11 mouse cellular contexts compared by ENCODE assay signal in genomic region chr11:116336393-116336792, GRCm38 (mm10). TPM values are rescaled to one million over a fixed set of nuclear protein-coding genes. Genes with fewer than 3 reads are reported as not detected.
A peak's percentile ranks its signal among the peaks of the same experiment; 100 is the strongest.
DNase-seq lines count a peak whose midpoint lies in the region; ATAC-seq and TF ChIP-seq lines count a peak whose summit lies in the region.
"Had no signal": no experiment of that assay in that cellular context is flagged by ENCODE, and none has a peak within 500 bp of the region (broad histone marks: within the 10 kb centered on the region; RNA-seq: fewer than 3 reads in every experiment).

No protein-coding gene starts in this region.

- no peak for ATAC-seq in heart, embryonic 12.5 days (ENCODE audit: insufficient number of reproducible peaks, low FRiP score)
- no peak for ATAC-seq in lung, embryonic 16.5 days (ENCODE audit: low read depth)
- no peak for ATAC-seq in hindbrain, postnatal 0 days
- no peak for ATAC-seq in neural tube, embryonic 12.5 days (ENCODE audit: low FRiP score, low read depth)

- H3K9ac ChIP-seq in heart, embryonic 12.5 days = no peak overlapping the region
- H3K9ac ChIP-seq in lung, embryonic 16.5 days (ENCODE audit: low read length) = no peak overlapping the region
- peak overlapping the region; percentile 13; the same call in 1 of the 2 replicates for H3K9ac ChIP-seq in hindbrain, postnatal 0 days (replicated peaks; ENCODE audit: low read length)
- peak overlapping the region; percentile 61; the same call in 1 of the 2 replicates for H3K9ac ChIP-seq in neural tube, embryonic 12.5 days

- H3K27me3 ChIP-seq in heart, embryonic 12.5 days (replicated peaks) = peaks cover 60% of the 10 kb centered on the region
- peaks cover 25% of the 10 kb centered on the region for H3K27me3 ChIP-seq in lung, embryonic 16.5 days (ENCODE audit: control insufficient read depth, insufficient read depth, low read depth, low read length)
- H3K27me3 ChIP-seq in hindbrain, postnatal 0 days (ENCODE audit: insufficient read depth, low read length) = no peaks in the 10 kb centered on the region
- peaks cover 21% of the 10 kb centered on the region for H3K27me3 ChIP-seq in neural tube, embryonic 12.5 days (replicated peaks)

- no peak overlapping the region for H3K27ac ChIP-seq in heart, embryonic 12.5 days (ENCODE audit: poor library complexity, severe bottlenecking)
- H3K27ac ChIP-seq in lung, embryonic 16.5 days (ENCODE audit: low read length) = no peak overlapping the region
- H3K27ac ChIP-seq in hindbrain, postnatal 0 days = peak overlapping the region; percentile 86
- no peak overlapping the region for H3K27ac ChIP-seq in neural tube, embryonic 12.5 days

- peak overlapping the region; percentile 99 for H3K4me2 ChIP-seq in heart, embryonic 12.5 days
- H3K4me2 ChIP-seq in lung, embryonic 16.5 days (ENCODE audit: low read depth, low read length) = peak overlapping the region; percentile 16
- peak overlapping the region; percentile 99 for H3K4me2 ChIP-seq in hindbrain, postnatal 0 days (ENCODE audit: low read depth, low read length)
- peak overlapping the region; percentile 96 for H3K4me2 ChIP-seq in neural tube, embryonic 12.5 days (replicated peaks)

- H3K4me3 ChIP-seq in heart, embryonic 12.5 days = no peak overlapping the region; the same call in 1 of the 2 replicates
- no peak overlapping the region; the same call in 1 of the 2 replicates for H3K4me3 ChIP-seq in lung, embryonic 16.5 days (ENCODE audit: low read length)
- H3K4me3 ChIP-seq in hindbrain, postnatal 0 days (ENCODE audit: low read length) = peak overlapping the region; percentile 49; the same call in 1 of the 2 replicates
- 0 out of 2 replicates have a peak overlapping the region, but pooled peaks have one; percentile 44 for H3K4me3 ChIP-seq in neural tube, embryonic 12.5 days

- DNase-seq in heart, postnatal 10 days = no peak
- DNase-seq in lung, adult 18-20 months = no peak
- DNase-seq in hindbrain, postnatal 0 days (ENCODE audit: low spot score) = peak; percentile 51
- no peak for DNase-seq in cerebellum, adult 18-20 months
- no peak for DNase-seq in urinary bladder, postnatal 4 days (ENCODE audit: low spot score in 2 of 2)

- H3K9me3 ChIP-seq in heart, embryonic 12.5 days (replicated peaks) = no peaks in the 10 kb centered on the region
- H3K9me3 ChIP-seq in lung, embryonic 16.5 days (ENCODE audit: control insufficient read depth, low read length) = no peaks in the 10 kb centered on the region
- H3K9me3 ChIP-seq in hindbrain, postnatal 0 days (ENCODE audit: low read length) = no peaks in the 10 kb centered on the region
- no peaks in the 10 kb centered on the region for H3K9me3 ChIP-seq in neural tube, embryonic 12.5 days

- 86% methylated on average over 4 of the region's 4 CpGs for WGBS in heart, embryonic 12.5 days
- WGBS in lung, embryonic 16.5 days = 82% methylated on average over 4 of the region's 4 CpGs
- WGBS in hindbrain, postnatal 0 days = 58% methylated on average over 4 of the region's 4 CpGs
- 88% methylated on average over 4 of the region's 4 CpGs for WGBS in neural tube, embryonic 12.5 days

- no peak for TF ChIP-seq CTCF in hindbrain, postnatal 0 days (IDR thresholded peaks at IDR 0.05; ENCODE audit: low read depth)

- intact Hi-C loops in heart, postnatal 10 days (cut with DNase I) = no loop called here

- no peaks in the 10 kb centered on the region for H3K36me3 ChIP-seq in heart, embryonic 12.5 days
- no peaks in the 10 kb centered on the region for H3K36me3 ChIP-seq in lung, embryonic 16.5 days (ENCODE audit: control insufficient read depth, insufficient read depth, low read length)
- H3K36me3 ChIP-seq in hindbrain, postnatal 0 days (ENCODE audit: insufficient read depth, low read length) = no peaks in the 10 kb centered on the region
- peaks cover 20% of the 10 kb centered on the region for H3K36me3 ChIP-seq in neural tube, embryonic 12.5 days

- H3K4me1 ChIP-seq in heart, embryonic 12.5 days (replicated peaks) = peaks cover 36% of the 10 kb centered on the region
- H3K4me1 ChIP-seq in lung, embryonic 16.5 days (replicated peaks; ENCODE audit: control insufficient read depth, insufficient read depth, low read length) = peaks cover 29% of the 10 kb centered on the region
- H3K4me1 ChIP-seq in hindbrain, postnatal 0 days (ENCODE audit: insufficient read depth, low read length) = peaks cover 22% of the 10 kb centered on the region
- peaks cover 55% of the 10 kb centered on the region for H3K4me1 ChIP-seq in neural tube, embryonic 12.5 days

RNA-seq across cellular contexts. Expression of gene Foxj1, which starts 1.2 kb away (rescaled TPM):
- 0.15 and 0.40 TPM in 2 replicates for polyA plus RNA-seq in heart, embryonic 12.5 days (2016; fragmentation: Nextera tagmentation; extraction: Ambion mirVana)
- total RNA-seq in heart, postnatal 10 days (2021) = not detected
- 22.1 and 24.6 TPM in 2 replicates for polyA plus RNA-seq in lung, embryonic 16.5 days (2015; fragmentation: Nextera tagmentation; extraction: Ambion mirVana)
- 37.6 and 40.0 TPM in 2 replicates for total RNA-seq in hindbrain, postnatal 0 days (2014; rRNA removed)
- 15.5 and 16.6 TPM in 2 replicates for polyA plus RNA-seq in hindbrain, postnatal 0 days (2015; fragmentation: Nextera tagmentation; extraction: Ambion mirVana)
- polyA plus RNA-seq in neural tube, embryonic 12.5 days (2016; fragmentation: Nextera tagmentation; extraction: Ambion mirVana) = 7.1 and 7.3 TPM in 2 replicates
- total RNA-seq: hematopoietic stem cell, adult 5-6 weeks; megakaryocyte progenitor cell, adult 5-6 weeks had no signal

RNA-seq across cellular contexts. Expression of gene Exoc7, which starts 29.4 kb away (rescaled TPM):
- 47.8 and 51.3 TPM in 2 replicates for polyA plus RNA-seq in heart, embryonic 12.5 days (2016; fragmentation: Nextera tagmentation; extraction: Ambion mirVana)
- 10 to 100 TPM; 61.0 to 65.9 TPM for total RNA-seq in heart, postnatal 10 days (2021)
- polyA plus RNA-seq in lung, embryonic 16.5 days (2015; fragmentation: Nextera tagmentation; extraction: Ambion mirVana) = 62.8 and 68.5 TPM in 2 replicates
- total RNA-seq in hindbrain, postnatal 0 days (2014; rRNA removed) = 84.6 and 95.3 TPM in 2 replicates
- 128 TPM in 2 replicates for polyA plus RNA-seq in hindbrain, postnatal 0 days (2015; fragmentation: Nextera tagmentation; extraction: Ambion mirVana)
- 75.5 and 89.3 TPM in 2 replicates for polyA plus RNA-seq in neural tube, embryonic 12.5 days (2016; fragmentation: Nextera tagmentation; extraction: Ambion mirVana)

RNA-seq across cellular contexts. Expression of gene Galr2, which starts 55.7 kb away (rescaled TPM):
- 0.09 TPM in 1 of 2 replicates, not detected in the other for polyA plus RNA-seq in heart, embryonic 12.5 days (2016; fragmentation: Nextera tagmentation; extraction: Ambion mirVana)
- not detected for total RNA-seq in heart, postnatal 10 days (2021)
- polyA plus RNA-seq in lung, embryonic 16.5 days (2015; fragmentation: Nextera tagmentation; extraction: Ambion mirVana) = 0.21 and 0.25 TPM in 2 replicates
- total RNA-seq in hindbrain, postnatal 0 days (2014; rRNA removed) = 0.40 TPM in 1 of 2 replicates, not detected in the other
- polyA plus RNA-seq in hindbrain, postnatal 0 days (2015; fragmentation: Nextera tagmentation; extraction: Ambion mirVana) = 0.34 and 0.44 TPM in 2 replicates
- polyA plus RNA-seq in neural tube, embryonic 12.5 days (2016; fragmentation: Nextera tagmentation; extraction: Ambion mirVana) = 1.4 and 2.0 TPM in 2 replicates
- total RNA-seq: hematopoietic stem cell, adult 5-6 weeks; left cerebral cortex, adult 18-20 months; megakaryocyte progenitor cell, adult 5-6 weeks had no signal

Comparison
In these comparisons a context has a peak if more than half of its experiments do, and no peak if none do; other contexts are left out.
1. H3K4me2 ChIP-seq: peak in every context shown above with its lines; median percentile 99 in heart, embryonic 12.5 days; 99 in hindbrain, postnatal 0 days; 96 in neural tube, embryonic 12.5 days; 16 in lung, embryonic 16.5 days.
2. H3K4me3 ChIP-seq: peak in hindbrain, postnatal 0 days (single experiment) and neural tube, embryonic 12.5 days (single experiment); none in heart, embryonic 12.5 days (single experiment) and lung, embryonic 16.5 days (single experiment).
3. H3K9ac ChIP-seq: peak in hindbrain, postnatal 0 days (single experiment) and neural tube, embryonic 12.5 days (single experiment); none in heart, embryonic 12.5 days (single experiment) and lung, embryonic 16.5 days (single experiment).